In genomic region chr9:45300422-45301104, GRCm38 (mm10) we compare ENCODE assay signal across 7 mouse cellular contexts. TPM values are rescaled to one million over a fixed set of nuclear protein-coding genes. Genes with fewer than 3 reads are reported as not detected.
DNase-seq lines count a peak whose midpoint lies in the region; ATAC-seq lines count a peak whose summit lies in the region.

No protein-coding gene starts in this region.

- peak overlapping the region; percentile 43 for H3K4me3 ChIP-seq in limb, embryonic 10.5 days
- H3K4me3 ChIP-seq in midbrain, embryonic 13.5 days (replicated peaks), result peak overlapping the region; percentile 32

- WGBS in limb, embryonic 10.5 days, result 24% methylated on average over 20 of the region's 20 CpGs
- WGBS in midbrain, embryonic 13.5 days, result 21% methylated on average over 20 of the region's 20 CpGs

- peak overlapping the region; percentile 64 for H3K9ac ChIP-seq in midbrain, embryonic 13.5 days (replicated peaks)

- H3K4me2 ChIP-seq in midbrain, embryonic 13.5 days (replicated peaks), result peak overlapping the region; percentile 59

- no peaks in the 10 kb centered on the region for H3K36me3 ChIP-seq in limb, embryonic 10.5 days
- no peaks in the 10 kb centered on the region for H3K36me3 ChIP-seq in midbrain, embryonic 13.5 days

- peaks cover 5% of the 10 kb centered on the region for H3K4me1 ChIP-seq in limb, embryonic 10.5 days
- peaks cover 6% of the 10 kb centered on the region; the same call in 1 of the 2 replicates for H3K4me1 ChIP-seq in midbrain, embryonic 13.5 days (replicated peaks)

- peak; percentile 91 for DNase-seq in adrenal gland, adult 8-10 months
- peak; percentile 89 for DNase-seq in embryo, embryonic 9.5 days (ENCODE audit: extremely low spot score)
- peak; percentile 89 for DNase-seq in kidney, adult 11 months
- peak; percentile 92 for DNase-seq in limb, embryonic 10.5 days (ENCODE audit: low spot score)
- peak; percentile 78 for DNase-seq in spleen, adult 12 weeks (ENCODE audit: low spot score)

- H3K9me3 ChIP-seq in limb, embryonic 10.5 days (replicated peaks), result no peaks in the 10 kb centered on the region
- H3K9me3 ChIP-seq in midbrain, embryonic 13.5 days, result peaks cover 6% of the 10 kb centered on the region; the same call in 1 of the 2 replicates

- no peaks in the 10 kb centered on the region for H3K27me3 ChIP-seq in limb, embryonic 10.5 days (ENCODE audit: low read depth, poor library complexity, severe bottlenecking)
- H3K27me3 ChIP-seq in midbrain, embryonic 13.5 days, result no peaks in the 10 kb centered on the region

- peak overlapping the region; percentile 61; the same call in 1 of the 2 replicates for H3K27ac ChIP-seq in limb, embryonic 10.5 days
- peak overlapping the region; percentile 59 for H3K27ac ChIP-seq in midbrain, embryonic 13.5 days

- ATAC-seq in granulocyte monocyte progenitor cell, adult 5-6 weeks (replicated peaks; ENCODE audit: poor library complexity, severe bottlenecking), result peak; percentile 87
- peak; percentile 96 for ATAC-seq in midbrain, embryonic 13.5 days

RNA-seq across cellular contexts. Expression of gene Tmprss13, which starts 18.3 kb away (rescaled TPM):
- under 1 TPM; 0.18 to 0.87 (median 0.52) TPM for total RNA-seq in adrenal gland, adult 8-10 months (2022)
- not detected in 2 replicates for total RNA-seq in granulocyte monocyte progenitor cell, adult 5-6 weeks (2014; fragmentation: Nextera tagmentation)
- total RNA-seq in granulocyte monocyte progenitor cell, adult 5-6 weeks (2017), result not detected in 2 replicates
- 0.51 and 0.95 TPM in 2 replicates for polyA plus RNA-seq in limb, embryonic 10.5 days (2016; fragmentation: Nextera tagmentation; extraction: Ambion mirVana)
- not detected in 2 replicates for polyA plus RNA-seq in midbrain, embryonic 13.5 days (2015; fragmentation: Nextera tagmentation; extraction: Ambion mirVana)

RNA-seq across cellular contexts. Expression of gene Il10ra, which starts 31.6 kb away (rescaled TPM):
- 1 to 10 TPM; 4.3 to 5.5 (median 5.3) TPM for total RNA-seq in adrenal gland, adult 8-10 months (2022)
- 6.7 and 9.6 TPM in 2 replicates for total RNA-seq in granulocyte monocyte progenitor cell, adult 5-6 weeks (2014; fragmentation: Nextera tagmentation)
- total RNA-seq in granulocyte monocyte progenitor cell, adult 5-6 weeks (2017), result 7.6 and 9.8 TPM in 2 replicates
- polyA plus RNA-seq in limb, embryonic 10.5 days (2016; fragmentation: Nextera tagmentation; extraction: Ambion mirVana), result 0.26 TPM in 2 replicates
- 0.45 and 0.62 TPM in 2 replicates for polyA plus RNA-seq in midbrain, embryonic 13.5 days (2015; fragmentation: Nextera tagmentation; extraction: Ambion mirVana)

Comparison
In these comparisons a context has a peak if more than half of its experiments do, and no peak if none do; other contexts are left out.
1. Peak in every context shown above with its lines: DNase-seq, ATAC-seq, H3K4me3 ChIP-seq and H3K27ac ChIP-seq.